Mouse (Mus musculus) testis, adult 2 months (tissue): Measurements from ENCODE around the gene Myh10. TPM values are rescaled to one million over a fixed set of nuclear protein-coding genes. Genes with fewer than 3 reads are reported as not detected.

Source experiments
- H3K27ac ChIP-seq: fragments of 200-500 bp; 2 replicates; pipeline ENCODE4 v1.5.1; 2012; ENCODE audit warnings: low read depth, low read length; ENCODE audit not compliant: control insufficient read depth, insufficient read depth
- H3K27me3 ChIP-seq: fragments of 200-500 bp; 2 replicates; pipeline ENCODE4 v1.6.1; 2012; ENCODE audit warnings: mild to moderate bottlenecking, low read length, moderate library complexity; ENCODE audit not compliant: control insufficient read depth, insufficient read depth
- H3K36me3 ChIP-seq: fragments of 200-500 bp; 2 replicates; pipeline ENCODE4 v1.6.1; 2012; ENCODE audit warnings: mild to moderate bottlenecking, low read length; ENCODE audit not compliant: control insufficient read depth, insufficient read depth
- H3K4me1 ChIP-seq: fragments of 200-500 bp; 2 replicates; pipeline ENCODE4 v1.6.1; 2012; ENCODE audit warnings: low read length; ENCODE audit not compliant: control insufficient read depth, insufficient read depth
- H3K4me3 ChIP-seq: fragments of 200-500 bp; 2 replicates; pipeline ENCODE4 v1.5.1; 2012; ENCODE audit warnings: low read depth, mild to moderate bottlenecking, low read length, moderate library complexity, mixed read lengths; ENCODE audit not compliant: control insufficient read depth
- CTCF ChIP-seq: fragments of 200-500 bp; IDR thresholded peaks from 2 replicates; pipeline ENCODE4 v1.5.1; 2012; ENCODE audit warnings: low read depth, mild to moderate bottlenecking, inconsistent platforms, low read length, moderate library complexity; ENCODE audit not compliant: control insufficient read depth, insufficient read depth, insufficient replicate concordance
- POLR2A ChIP-seq: fragments of 200-500 bp; IDR thresholded peaks from 2 replicates; pipeline ENCODE4 v1.6.1; 2012; ENCODE audit warnings: low read depth, mild to moderate bottlenecking, inconsistent platforms, low read length, moderate library complexity; ENCODE audit not compliant: control insufficient read depth
- polyA plus RNA-seq: library from polyadenylated mRNA; depleted of rRNA; stranded (reverse); fragments of >200 nt; gene quantifications from 2 replicates; pipeline ENCODE4 v1.2.3, GENCODE M21; 2012

Gene Myh10
- polyA plus RNA-seq, 1 experiment, result 44.2 TPM

DNA sequence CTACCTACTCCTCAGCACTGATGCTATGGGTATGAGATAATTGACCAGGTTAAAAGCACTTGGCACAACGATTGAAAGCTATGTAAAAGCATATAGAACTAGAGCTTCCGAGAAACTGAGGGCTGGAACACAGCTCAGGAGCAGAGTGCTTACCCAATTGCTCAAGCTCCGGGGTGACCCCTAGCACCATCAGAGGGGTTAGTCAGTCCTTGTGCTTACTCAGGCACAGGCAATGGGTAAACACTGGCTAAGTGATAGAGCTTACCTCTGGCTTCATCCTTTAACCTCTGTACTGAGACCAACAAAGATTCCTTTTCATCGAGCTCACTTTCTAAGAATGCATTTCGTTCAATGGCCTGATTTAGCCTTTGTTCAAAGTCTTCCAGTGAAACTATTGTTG, 148.2 kb downstream of the Myh10 start:
- Histone ChIP-seq H3K27ac (no peak overlapping the region), H3K27me3 (no peaks in the 10 kb centered on the region), H3K36me3 (no peaks in the 10 kb centered on the region; the same call in 1 of the 2 replicates), H3K4me1 (no peaks in the 10 kb centered on the region), H3K4me3 (no peak overlapping the region)
- TF ChIP-seq POLR2A, result no peak
- no peak for TF ChIP-seq CTCF

DNA sequence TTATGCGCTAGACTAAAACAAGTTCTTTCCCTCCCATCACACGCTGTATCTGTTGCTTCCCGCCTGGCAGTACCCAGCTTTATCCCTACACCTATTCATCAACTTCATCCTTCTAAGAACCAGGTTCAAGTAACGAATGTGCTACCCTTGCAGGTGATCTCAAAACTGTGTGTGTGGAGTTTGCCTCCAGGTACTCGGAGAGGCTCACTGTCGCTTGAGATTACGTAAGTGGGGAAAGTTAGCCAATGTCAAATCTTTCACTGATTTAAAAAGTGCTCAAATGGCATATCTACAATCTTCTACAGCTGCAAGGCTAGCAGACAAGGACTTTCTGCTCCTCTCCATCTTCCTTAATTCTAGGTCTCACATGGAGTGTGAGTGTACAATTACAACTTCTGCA, 159.5 kb downstream of the Myh10 start:
- peaks cover 4% of the 10 kb centered on the region for H3K4me1 ChIP-seq
- H3K27ac ChIP-seq, result peak overlapping the region; percentile 63; the same call in 1 of the 2 replicates
- H3K36me3 ChIP-seq, result no peaks in the 10 kb centered on the region; the same call in 1 of the 2 replicates
- peak overlapping the region; percentile 71 for H3K4me3 ChIP-seq
- no peaks in the 10 kb centered on the region for H3K27me3 ChIP-seq
- no peak for TF ChIP-seq CTCF
- TF ChIP-seq POLR2A, result no peak

DNA sequence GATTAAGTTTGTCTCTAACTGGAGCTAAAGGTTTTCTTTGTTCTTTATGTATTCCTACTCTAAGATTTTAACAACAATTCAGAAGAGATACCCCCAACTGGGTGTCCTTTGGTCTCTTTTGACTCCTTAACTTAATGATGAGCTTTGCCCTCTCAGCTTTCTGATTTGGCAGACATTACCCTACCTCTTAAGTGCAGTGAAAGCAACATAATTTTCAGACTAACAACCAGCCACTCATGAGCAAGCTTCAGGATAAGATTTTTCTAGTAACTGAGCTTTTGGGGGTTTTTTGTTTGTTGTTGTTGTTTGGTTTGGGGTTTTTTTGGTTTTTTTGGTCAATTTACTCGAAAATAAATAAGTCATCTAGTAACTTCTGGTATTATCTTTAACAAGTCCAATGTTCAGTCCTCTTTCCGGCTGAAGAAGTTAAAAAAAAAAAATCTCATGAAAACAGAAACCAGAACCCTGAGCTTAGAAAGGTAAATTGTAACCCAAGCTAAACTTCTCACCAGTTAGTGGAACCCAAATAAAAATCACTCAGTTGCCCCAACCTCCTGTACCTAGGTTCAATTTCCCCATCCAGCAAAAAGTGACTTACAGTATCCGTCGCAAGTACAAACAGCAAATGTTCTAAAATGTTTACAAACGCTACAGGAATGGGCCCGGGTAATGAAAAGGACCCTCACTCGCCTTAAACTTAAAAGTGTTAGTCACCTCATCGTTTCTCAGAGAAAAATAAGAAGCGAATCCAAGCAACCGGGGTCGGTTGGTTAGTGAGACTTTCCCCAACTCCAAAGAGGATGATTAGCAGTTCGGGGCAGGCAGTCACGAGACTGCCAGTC, 160.5 kb downstream of the Myh10 start:
- H3K27ac ChIP-seq, result peak overlapping the region; percentile 99
- H3K4me3 ChIP-seq, result peak overlapping the region; percentile 98
- no peak for TF ChIP-seq POLR2A
- no peak for TF ChIP-seq CTCF
- no peaks in the 10 kb centered on the region for H3K36me3 ChIP-seq
- H3K27me3 ChIP-seq, result no peaks in the 10 kb centered on the region
- peaks cover 4% of the 10 kb centered on the region for H3K4me1 ChIP-seq

DNA sequence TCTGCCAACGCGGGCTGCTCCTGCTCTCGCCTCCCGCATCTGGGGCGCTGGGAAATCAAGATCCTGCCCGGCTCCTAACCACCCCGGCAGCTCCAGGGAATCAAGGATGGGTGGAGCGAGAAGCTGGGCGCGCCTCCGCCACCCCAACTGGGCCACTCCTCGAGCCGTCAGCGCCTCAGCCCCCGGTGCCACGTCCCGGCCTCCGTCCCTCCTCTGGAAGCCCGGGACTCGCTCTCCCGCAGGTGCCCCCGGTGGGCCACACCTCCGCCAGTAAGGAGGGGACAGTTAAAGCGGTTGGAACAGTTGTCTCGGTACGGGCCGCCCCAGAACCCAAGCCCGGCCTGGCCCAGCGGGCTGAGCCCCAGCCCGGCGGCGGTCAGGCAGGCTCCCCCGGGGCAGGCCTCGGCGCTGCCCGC, 161.1 kb downstream of the Myh10 start:
- peak overlapping the region; percentile 99 for H3K27ac ChIP-seq

DNA sequence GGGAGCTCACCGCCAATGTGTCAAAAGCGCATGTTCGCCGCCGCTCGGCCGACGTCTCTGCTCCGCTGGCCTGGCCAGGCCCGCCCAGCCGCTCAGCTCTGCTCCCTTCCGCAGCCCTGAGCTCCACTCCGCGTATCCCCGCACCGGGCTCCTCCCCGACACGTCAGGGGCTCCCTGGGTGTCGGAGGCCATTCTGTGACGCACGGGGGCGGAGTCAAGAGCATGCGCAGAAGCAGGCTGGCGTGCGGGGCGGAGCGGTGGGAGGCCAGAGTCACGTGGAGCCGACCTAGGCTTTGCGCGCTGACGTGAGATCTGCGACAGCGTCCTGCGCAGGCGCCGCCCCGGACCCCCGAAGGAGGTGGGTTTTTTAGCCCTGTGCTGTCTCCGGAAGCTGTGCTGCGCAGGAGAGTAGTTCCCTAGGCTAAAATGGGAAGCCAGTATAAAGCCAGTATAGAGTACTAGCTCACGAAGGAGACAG, 161.6 kb downstream of the Myh10 start:
- Histone ChIP-seq H3K27ac (peak overlapping the region; percentile 99), H3K4me3 (peak overlapping the region; percentile 98), H3K36me3 (no peaks in the 10 kb centered on the region), H3K27me3 (no peaks in the 10 kb centered on the region), H3K4me1 (peaks cover 4% of the 10 kb centered on the region)
- no peak for TF ChIP-seq CTCF
- TF ChIP-seq POLR2A, result peak; percentile 99

More for the DNA sequence above, 161.1 kb downstream of the Myh10 start:
- Histone ChIP-seq H3K27me3 (no peaks in the 10 kb centered on the region), H3K36me3 (no peaks in the 10 kb centered on the region), H3K4me3 (peak overlapping the region; percentile 98), H3K4me1 (peaks cover 4% of the 10 kb centered on the region)
- TF ChIP-seq CTCF (no peak), POLR2A (no peak; the same call in 1 of the 2 replicates)

DNA sequence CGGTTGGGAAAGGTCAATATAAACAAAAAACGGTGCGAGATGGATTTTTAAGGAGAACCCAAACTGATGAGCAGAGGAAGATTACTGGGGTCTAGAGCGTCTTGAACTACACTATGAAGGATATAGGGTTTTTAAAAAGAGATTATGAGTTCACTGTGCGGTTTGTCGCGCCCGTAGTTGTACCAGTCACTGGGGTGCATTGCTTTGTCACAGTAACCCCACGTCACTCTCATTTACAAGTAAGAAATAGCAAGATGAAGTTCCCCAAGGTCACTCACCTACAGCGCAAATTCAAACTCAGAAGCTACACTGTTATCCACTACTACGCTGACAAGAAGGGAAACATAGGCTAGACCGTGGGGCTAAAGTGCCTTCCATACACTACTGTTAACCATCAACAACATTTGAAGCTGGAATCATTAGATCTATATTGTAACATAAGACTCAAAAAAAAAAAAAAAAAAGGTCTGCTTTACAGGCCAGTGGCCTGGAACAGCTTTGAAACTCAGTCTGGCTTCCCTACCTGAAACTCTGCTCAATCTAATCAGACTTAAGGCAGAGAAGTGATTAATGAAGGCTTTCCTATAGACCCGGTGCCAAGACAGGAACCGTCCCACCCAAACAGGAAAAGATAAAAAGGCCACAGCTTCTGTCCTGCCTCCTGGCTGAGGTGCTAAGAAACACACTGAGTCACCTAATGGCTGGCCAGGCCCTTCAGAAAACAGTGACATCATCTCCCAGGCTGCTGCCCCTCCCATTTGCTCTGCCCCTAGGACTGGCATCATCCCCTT, 162.4 kb downstream of the Myh10 start:
- Histone ChIP-seq H3K27me3 (no peaks in the 10 kb centered on the region), H3K36me3 (no peaks in the 10 kb centered on the region), H3K27ac (peak overlapping the region; percentile 80), H3K4me1 (peaks cover 4% of the 10 kb centered on the region), H3K4me3 (peak overlapping the region; percentile 98)
- TF ChIP-seq POLR2A (no peak; the same call in 1 of the 2 replicates), CTCF (no peak)

DNA sequence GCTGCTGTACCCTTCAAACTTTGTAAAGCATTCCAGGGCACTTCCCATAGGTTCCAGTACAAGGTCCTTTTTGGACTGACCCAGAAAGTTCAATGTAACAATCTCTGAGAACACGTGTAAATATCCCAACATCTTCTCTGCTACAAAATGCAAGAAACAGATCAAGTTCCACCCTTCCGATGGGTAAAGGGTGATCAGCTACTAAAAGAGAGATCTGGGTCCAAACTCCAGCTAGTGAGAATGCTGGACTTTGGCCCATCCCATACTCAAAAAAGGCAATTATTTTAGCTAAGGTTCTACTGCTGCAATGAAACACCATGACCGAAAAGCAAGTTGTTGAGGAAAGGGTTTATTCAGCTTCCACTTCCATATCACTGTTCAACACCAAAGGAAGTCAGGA, 163.3 kb downstream of the Myh10 start:
- no peak overlapping the region for H3K27ac ChIP-seq
- TF ChIP-seq POLR2A (no peak), CTCF (no peak)

More for the DNA sequence above, 163.3 kb downstream of the Myh10 start:
- Histone ChIP-seq H3K27me3 (no peaks in the 10 kb centered on the region), H3K4me3 (peak overlapping the region; percentile 78; the same call in 1 of the 2 replicates), H3K4me1 (peaks cover 4% of the 10 kb centered on the region), H3K36me3 (no peaks in the 10 kb centered on the region)
